In the genomic region with DNA sequence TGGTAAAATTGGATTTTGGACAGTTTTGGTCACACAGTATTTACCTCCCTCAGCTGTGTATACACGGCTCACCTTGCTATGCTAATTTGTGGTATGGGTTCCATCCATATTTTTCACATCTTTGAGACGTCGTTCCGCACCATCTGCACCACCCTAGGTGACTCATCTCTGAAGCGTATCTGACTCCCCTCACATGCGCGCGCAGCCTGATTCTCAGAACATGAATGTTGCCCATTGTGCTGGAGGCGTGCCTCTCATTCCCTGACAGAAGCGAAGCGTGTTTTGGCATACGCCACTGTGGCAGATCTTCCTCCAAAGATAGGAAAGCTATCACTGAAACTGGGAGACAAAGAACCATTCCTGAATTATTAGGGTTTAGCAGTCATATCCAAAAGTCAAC, we compare ENCODE assay signal across 16 mouse cellular contexts. TPM values are rescaled to one million over a fixed set of nuclear protein-coding genes. Genes with fewer than 3 reads are reported as not detected.
DNase-seq lines count a peak whose midpoint lies in the region; ATAC-seq lines count a peak whose summit lies in the region.
"Had no signal": no experiment of that assay in that cellular context is flagged by ENCODE, and none has a peak within 500 bp of the region (broad histone marks: within the 10 kb centered on the region; RNA-seq: fewer than 3 reads in every experiment).

No protein-coding gene starts in this region.

- no peak overlapping the region for H3K4me3 ChIP-seq in forebrain, embryonic 16.5 days (replicated peaks; ENCODE audit: low read length)
- H3K4me3 ChIP-seq in heart, embryonic 12.5 days, result no peak overlapping the region
- no peak overlapping the region for H3K4me3 ChIP-seq in hindbrain, embryonic 10.5 days
- H3K4me3 ChIP-seq: embryonic facial prominence, embryonic 10.5 days; heart, adult 2 months; kidney, embryonic 15.5 days; stomach, embryonic 15.5 days had no signal

- no peaks in the 10 kb centered on the region for H3K27me3 ChIP-seq in forebrain, embryonic 16.5 days (replicated peaks; ENCODE audit: control insufficient read depth, insufficient read depth, low read length)
- H3K27me3 ChIP-seq in heart, embryonic 12.5 days (replicated peaks), result no peaks in the 10 kb centered on the region
- 0 out of 2 replicates have a peak, but pooled peaks cover 5% of the 10 kb centered on the region for H3K27me3 ChIP-seq in hindbrain, embryonic 10.5 days (ENCODE audit: insufficient read depth, poor library complexity, severe bottlenecking)
- H3K27me3 ChIP-seq: kidney, embryonic 15.5 days; stomach, embryonic 15.5 days had no signal

- H3K36me3 ChIP-seq in forebrain, embryonic 16.5 days (ENCODE audit: control insufficient read depth, insufficient read depth), result no peaks in the 10 kb centered on the region
- H3K36me3 ChIP-seq in heart, embryonic 12.5 days, result no peaks in the 10 kb centered on the region
- H3K36me3 ChIP-seq in hindbrain, embryonic 10.5 days, result no peaks in the 10 kb centered on the region
- H3K36me3 ChIP-seq: embryonic facial prominence, embryonic 10.5 days; kidney, embryonic 15.5 days; stomach, embryonic 15.5 days had no signal

- DNase-seq in CD4-positive helper T cell, adult 2 months (ENCODE audit: low read depth, low spot score), result peak; percentile 73
- DNase-seq in layer of hippocampus, adult 8-10 months (ENCODE audit: low spot score in 2 of 2), result peak; percentile 78 to 82
- DNase-seq in left cerebral cortex, postnatal 36 days (ENCODE audit: low spot score in 2 of 2), result peak; percentile 52 to 67
- no peak for DNase-seq in gastrocnemius, postnatal 36 days
- no peak for DNase-seq in liver
- no peak for DNase-seq in hindbrain, embryonic 10.5 days (ENCODE audit: low spot score)
- DNase-seq: adrenal gland, postnatal 36 days; cerebellum, adult 18-20 months; heart, adult 2 months had no signal

- 83% methylated on average over 12 of the region's 12 CpGs for WGBS in forebrain, embryonic 16.5 days
- 87% methylated on average over 12 of the region's 12 CpGs for WGBS in heart, embryonic 12.5 days
- WGBS in hindbrain, embryonic 10.5 days, result 95% methylated on average over 12 of the region's 12 CpGs

- intact Hi-C loops in left cerebral cortex, postnatal 36 days (cut with DNase I), result no loop called here
- intact Hi-C loops in gastrocnemius, postnatal 36 days (cut with DNase I), result no loop called here

- no peak overlapping the region for H3K4me2 ChIP-seq in forebrain, embryonic 16.5 days (ENCODE audit: low read length)
- H3K4me2 ChIP-seq in heart, embryonic 12.5 days, result no peak overlapping the region
- H3K4me2 ChIP-seq: kidney, embryonic 15.5 days; lung, embryonic 14.5 days; midbrain, embryonic 11.5 days; stomach, embryonic 15.5 days had no signal

- H3K27ac ChIP-seq in forebrain, embryonic 16.5 days (ENCODE audit: low read length), result no peak overlapping the region
- H3K27ac ChIP-seq in heart, embryonic 12.5 days (ENCODE audit: poor library complexity, severe bottlenecking), result no peak overlapping the region
- no peak overlapping the region for H3K27ac ChIP-seq in hindbrain, embryonic 10.5 days
- H3K27ac ChIP-seq: embryonic facial prominence, embryonic 10.5 days; heart, adult 2 months; kidney, embryonic 15.5 days; stomach, embryonic 15.5 days had no signal

- H3K9ac ChIP-seq in forebrain, embryonic 16.5 days (replicated peaks; ENCODE audit: low read depth, low read length), result no peak overlapping the region
- H3K9ac ChIP-seq in heart, embryonic 12.5 days, result no peak overlapping the region
- H3K9ac ChIP-seq: kidney, embryonic 15.5 days; lung, embryonic 14.5 days; stomach, embryonic 15.5 days had no signal

- no peaks in the 10 kb centered on the region for H3K9me3 ChIP-seq in forebrain, embryonic 16.5 days (ENCODE audit: control insufficient read depth, low read length)
- no peaks in the 10 kb centered on the region for H3K9me3 ChIP-seq in heart, embryonic 12.5 days (replicated peaks)
- H3K9me3 ChIP-seq in hindbrain, embryonic 10.5 days, result no peaks in the 10 kb centered on the region
- H3K9me3 ChIP-seq: embryonic facial prominence, embryonic 10.5 days; kidney, embryonic 15.5 days; stomach, embryonic 15.5 days had no signal

- H3K4me1 ChIP-seq in forebrain, embryonic 16.5 days (replicated peaks; ENCODE audit: control insufficient read depth, insufficient read depth, low read length), result peaks cover 14% of the 10 kb centered on the region
- H3K4me1 ChIP-seq in heart, embryonic 12.5 days (replicated peaks), result peaks cover 3% of the 10 kb centered on the region; the same call in 1 of the 2 replicates
- peaks cover 17% of the 10 kb centered on the region for H3K4me1 ChIP-seq in hindbrain, embryonic 10.5 days (replicated peaks)
- H3K4me1 ChIP-seq: stomach, embryonic 15.5 days had no signal

- ATAC-seq in forebrain, embryonic 16.5 days, result peak; percentile 62
- no peak for ATAC-seq in heart, embryonic 12.5 days (ENCODE audit: insufficient number of reproducible peaks, low FRiP score)

RNA-seq across cellular contexts. Expression of gene Bach2, which starts 21.0 kb away (rescaled TPM):
- 32.7 and 33.3 TPM in 2 replicates for polyA plus RNA-seq in forebrain, embryonic 16.5 days (2015; fragmentation: Nextera tagmentation; extraction: Ambion mirVana)
- total RNA-seq in layer of hippocampus, adult 8-10 months (2022), result 10 to 100 TPM; 15.1 to 17.9 (median 17.0) TPM
- 10 to 100 TPM; 12.6 to 16.0 TPM for total RNA-seq in left cerebral cortex, postnatal 36 days (2021)
- 1 to 10 TPM; 2.1 to 3.9 TPM for total RNA-seq in gastrocnemius, postnatal 36 days (2021)
- 7.0 and 8.6 TPM in 2 replicates for polyA plus RNA-seq in heart, embryonic 12.5 days (2016; fragmentation: Nextera tagmentation; extraction: Ambion mirVana)
- polyA plus RNA-seq in hindbrain, embryonic 10.5 days (2016; fragmentation: Nextera tagmentation; extraction: Ambion mirVana), result 9.5 and 13.4 TPM in 2 replicates

Comparison
In these comparisons a context has a peak if more than half of its experiments do, and no peak if none do; other contexts are left out.
1. DNase-seq: peak in CD4-positive helper T cell, adult 2 months (single experiment), layer of hippocampus, adult 8-10 months (2 of 2) and left cerebral cortex, postnatal 36 days (2 of 2); none in gastrocnemius, postnatal 36 days (0 of 2), liver (single experiment) and hindbrain, embryonic 10.5 days (single experiment).